Mouse (Mus musculus) embryo, embryonic 10.5 days (tissue): ENCODE results near the gene 1810024B03Rik.
A peak's percentile ranks its signal among the peaks of the same experiment; 100 is the strongest.

ENCODE experiments used
- DNase-seq: peaks from one replicate; pipeline ENCODE4 v3.0.0-alpha.2; 2015; ENCODE audit warnings: low spot score

The 1810024B03Rik gene

GRCm38 (mm10) chr2:127182598-127183381 lies 25.3 kb downstream of the 1810024B03Rik start:
- DNase-seq = peak; percentile 93

GRCm38 (mm10) chr2:127166261-127166660 lies 41.8 kb downstream of the 1810024B03Rik start:
- peak; percentile 72 for DNase-seq

DNA sequence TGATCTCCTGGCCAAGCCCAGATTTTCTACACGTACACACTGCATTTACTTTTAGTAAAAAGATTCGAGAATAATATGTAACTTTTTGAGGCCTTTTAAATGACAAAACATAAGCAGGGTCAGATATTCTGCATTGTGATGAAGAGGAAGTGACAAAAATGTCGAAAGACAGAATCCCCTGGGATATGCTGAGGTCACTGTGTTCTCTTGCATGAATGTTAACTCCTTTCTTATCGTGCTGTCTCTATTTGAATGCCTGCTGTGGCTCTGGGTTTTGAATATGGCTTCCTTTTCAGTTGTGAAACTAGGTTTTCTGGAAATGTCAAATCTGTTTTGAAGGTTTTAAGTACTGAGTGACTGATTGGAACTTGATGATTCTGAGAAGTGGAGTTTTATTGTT lies 42.4 kb downstream of the 1810024B03Rik start:
- DNase-seq = no peak

DNA sequence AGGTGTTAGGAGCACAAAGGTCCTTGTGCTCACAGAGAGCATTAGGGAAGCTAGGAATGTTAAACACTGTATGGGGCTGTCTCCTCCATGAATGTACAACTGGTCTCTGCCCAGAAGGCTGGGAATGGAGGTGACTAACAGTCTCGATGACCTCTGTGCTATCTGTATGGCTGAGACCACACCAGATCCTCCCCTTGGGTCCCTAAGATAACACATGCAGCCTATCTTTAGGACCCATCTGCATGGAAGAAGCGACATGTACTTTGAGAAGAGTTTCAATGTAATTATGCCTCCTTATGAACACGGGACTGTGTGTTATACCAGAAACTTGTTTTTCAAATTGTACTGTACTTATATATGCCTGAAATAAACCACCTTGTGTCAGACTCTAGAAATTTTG lies 62.4 kb downstream of the 1810024B03Rik start:
- DNase-seq = no peak

- peak; percentile 80 for DNase-seq
Measured at GRCm38 (mm10) chr2:127143158-127144063, 64.7 kb downstream of the 1810024B03Rik start, which contains the start of gene Itpripl1. Itpripl1 (minus strand) TSS chr2:127143442.

GRCm38 (mm10) chr2:127142577-127143157 lies 65.4 kb downstream of the 1810024B03Rik start:
- peak; percentile 28 for DNase-seq

- no peak for DNase-seq
Measured at GRCm38 (mm10) chr2:127142031-127142430, 66.0 kb downstream of the 1810024B03Rik start.

DNA sequence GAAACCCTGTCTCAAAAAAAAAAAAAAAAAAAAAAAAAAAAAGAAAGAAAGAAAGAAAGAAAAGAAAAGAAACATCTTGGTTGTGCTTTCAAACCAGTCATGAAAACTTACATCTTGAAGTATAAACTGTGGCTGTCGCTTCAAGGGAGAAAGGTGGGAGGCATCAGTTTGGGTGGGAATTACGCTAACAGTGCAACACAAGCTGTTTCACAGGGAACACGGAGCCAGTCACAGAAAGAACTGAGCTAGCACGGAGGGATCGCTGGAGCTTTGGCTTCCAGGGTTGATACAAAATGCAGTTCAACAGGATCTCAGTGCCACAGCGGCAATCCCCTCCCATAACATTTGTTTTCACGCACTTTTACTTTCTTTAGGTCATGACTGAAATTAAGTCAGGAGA lies 68.1 kb downstream of the 1810024B03Rik start:
- DNase-seq = no peak

GRCm38 (mm10) chr2:127139605-127140004 lies 68.5 kb downstream of the 1810024B03Rik start:
- DNase-seq = no peak

GRCm38 (mm10) chr2:127139094-127139493 lies 69.0 kb downstream of the 1810024B03Rik start:
- DNase-seq = no peak

GRCm38 (mm10) chr2:127138449-127138848 lies 69.6 kb downstream of the 1810024B03Rik start:
- DNase-seq = no peak

DNA sequence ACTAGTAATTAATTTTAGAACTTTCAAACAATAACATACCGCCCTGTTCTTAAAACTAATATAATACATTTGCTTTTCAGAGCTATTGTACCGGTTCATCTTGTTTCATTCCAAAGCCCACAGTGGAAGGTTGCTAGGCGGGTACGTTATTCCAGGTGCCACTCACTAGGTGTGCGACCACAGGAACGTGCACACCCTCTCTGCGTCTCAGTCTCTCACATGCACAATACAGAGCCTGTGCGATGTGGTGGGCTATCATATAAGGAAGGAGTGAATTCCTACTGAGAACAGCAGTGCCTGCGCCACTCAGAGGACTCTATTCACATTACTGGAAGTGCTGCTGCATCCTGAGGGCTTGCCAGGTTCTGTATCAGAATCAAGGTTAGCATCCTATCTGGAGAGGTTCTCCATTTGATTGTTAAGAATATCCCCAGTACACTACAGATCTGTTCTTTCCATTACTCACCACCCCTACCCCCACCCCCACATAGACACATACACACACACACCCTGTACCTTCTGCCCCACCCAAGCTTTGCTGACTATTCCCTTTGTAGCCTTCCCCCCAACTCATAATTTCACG lies 70.2 kb downstream of the 1810024B03Rik start:
- DNase-seq = no peak

GRCm38 (mm10) chr2:127136979-127137378 lies 71.1 kb downstream of the 1810024B03Rik start:
- DNase-seq = peak; percentile 35
